Mouse (Mus musculus): ENCODE measurements around the gene Rai1. TPM values are rescaled to one million over a fixed set of nuclear protein-coding genes. Genes with fewer than 3 reads are reported as not detected.

The Rai1 gene
- polyA plus RNA-seq, 1 experiment: 2.0 TPM

DNA sequence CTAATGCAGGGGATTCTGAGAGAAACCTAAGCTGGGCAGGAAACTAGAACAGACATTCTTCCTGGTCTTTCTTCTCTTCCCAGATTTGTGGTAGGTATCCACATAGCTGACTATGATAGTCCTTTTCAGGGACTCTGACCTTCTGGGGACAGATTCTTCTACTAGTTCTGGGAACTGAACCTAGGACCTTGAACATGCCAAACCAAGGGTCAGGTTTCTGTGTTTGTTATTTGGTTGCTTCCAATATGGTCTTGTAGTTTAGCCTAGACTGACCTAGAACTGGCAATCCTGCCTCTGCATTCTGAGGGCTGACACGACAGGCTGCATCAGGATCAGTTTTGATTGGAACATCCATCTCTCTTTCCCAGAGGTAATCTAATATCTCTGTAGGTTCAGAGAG lies 27.2 kb downstream of the Rai1 start:
- no peak for TF ChIP-seq TAL1 (IDR thresholded peaks at IDR 0.05; ENCODE audit: low read length)
- Histone ChIP-seq H3K27me3 (ENCODE audit: control insufficient read depth) (no peaks in the 10 kb centered on the region), H3K36me3 (ENCODE audit: control insufficient read depth) (no peaks in the 10 kb centered on the region; the same call in 1 of the 2 replicates), H3K4me3 (replicated peaks) (no peak overlapping the region), H3K9me3 (ENCODE audit: control insufficient read depth, low read length) (no peaks in the 10 kb centered on the region), H3K4me1 (ENCODE audit: control insufficient read depth) (peaks cover 15% of the 10 kb centered on the region)

DNA sequence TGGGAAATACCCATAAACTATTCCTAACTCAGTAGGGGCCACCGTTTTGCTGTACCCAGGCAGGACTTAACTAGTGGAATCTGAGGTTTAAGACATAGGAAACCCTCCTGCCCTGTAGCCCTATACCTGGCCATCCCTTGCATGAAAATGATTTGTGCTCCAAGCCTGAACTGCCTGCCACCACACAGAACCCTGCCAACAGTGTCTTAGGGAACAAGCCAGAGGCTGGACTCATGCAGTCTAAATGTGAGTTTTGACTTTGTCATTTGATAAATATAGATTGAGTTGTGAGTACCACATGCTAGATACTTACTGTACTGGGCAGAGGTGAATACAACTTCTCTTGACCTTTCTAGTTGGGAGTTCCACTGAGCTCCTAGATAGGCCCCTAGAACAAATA lies 31.7 kb downstream of the Rai1 start:
- Histone ChIP-seq H3K4me1 (ENCODE audit: control insufficient read depth) (peaks cover 32% of the 10 kb centered on the region), H3K4me3 (replicated peaks) (no peak overlapping the region), H3K9me3 (ENCODE audit: control insufficient read depth, low read length) (no peaks in the 10 kb centered on the region), H3K27me3 (ENCODE audit: control insufficient read depth) (peaks cover 29% of the 10 kb centered on the region), H3K36me3 (ENCODE audit: control insufficient read depth) (peaks cover 3% of the 10 kb centered on the region)
- TF ChIP-seq GATA1 (IDR thresholded peaks at IDR 0.05; ENCODE audit: low read length) (no peak), TAL1 (IDR thresholded peaks at IDR 0.05; ENCODE audit: low read length) (no peak)

- H3K4me1 ChIP-seq (ENCODE audit: control insufficient read depth): peaks cover 34% of the 10 kb centered on the region
- TF ChIP-seq TAL1 (IDR thresholded peaks at IDR 0.05; ENCODE audit: low read length): no peak
- TF ChIP-seq GATA1 (IDR thresholded peaks at IDR 0.05; ENCODE audit: low read length): no peak
- peaks cover 3% of the 10 kb centered on the region for H3K36me3 ChIP-seq (ENCODE audit: control insufficient read depth)
- peaks cover 29% of the 10 kb centered on the region for H3K27me3 ChIP-seq (ENCODE audit: control insufficient read depth)
- H3K4me3 ChIP-seq (replicated peaks): no peak overlapping the region
- no peaks in the 10 kb centered on the region for H3K9me3 ChIP-seq (ENCODE audit: control insufficient read depth, low read length)
Observed at GRCm38 (mm10) chr11:60137170-60137569, 32.4 kb downstream of the Rai1 start.

DNA sequence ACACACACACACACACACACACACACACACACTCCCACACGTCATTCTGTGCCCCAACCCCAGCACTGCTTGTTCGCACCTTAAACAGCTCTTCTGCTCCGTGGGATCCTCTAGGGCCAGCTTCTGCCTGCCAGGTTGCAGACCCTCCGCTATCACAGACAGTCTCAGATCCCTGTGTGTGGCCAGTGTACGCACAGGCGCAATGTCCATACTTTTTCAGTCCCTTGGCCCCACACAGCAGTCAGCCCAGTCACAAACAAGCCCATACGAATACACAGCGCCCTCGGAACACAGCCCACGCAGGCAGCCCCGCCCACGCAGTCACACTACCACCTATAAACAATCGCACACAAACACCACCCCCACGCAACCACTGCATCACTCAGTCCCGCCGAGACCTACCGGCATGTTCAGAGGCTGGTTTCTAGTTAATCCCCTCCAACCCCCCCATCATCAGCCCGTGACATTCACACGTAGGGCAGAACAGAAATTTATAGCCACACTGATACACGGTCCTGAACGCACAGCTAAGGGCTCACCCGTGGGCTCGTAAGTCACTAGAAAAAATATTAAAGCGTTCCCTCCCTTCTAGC lies 34.4 kb downstream of the Rai1 start:
- Histone ChIP-seq H3K4me1 (ENCODE audit: control insufficient read depth) (peaks cover 30% of the 10 kb centered on the region), H3K4me3 (replicated peaks) (peak overlapping the region; percentile 52), H3K36me3 (ENCODE audit: control insufficient read depth) (peaks cover 7% of the 10 kb centered on the region), H3K9me3 (ENCODE audit: control insufficient read depth, low read length) (no peaks in the 10 kb centered on the region), H3K27me3 (ENCODE audit: control insufficient read depth) (peaks cover 29% of the 10 kb centered on the region)
- no peak for TF ChIP-seq GATA1 (IDR thresholded peaks at IDR 0.05; ENCODE audit: low read length)
- TF ChIP-seq TAL1 (IDR thresholded peaks at IDR 0.05; ENCODE audit: low read length): no peak

GRCm38 (mm10) chr11:60139734-60140371 lies 35.0 kb downstream of the Rai1 start:
- peaks cover 29% of the 10 kb centered on the region for H3K27me3 ChIP-seq (ENCODE audit: control insufficient read depth)
- peaks cover 11% of the 10 kb centered on the region for H3K36me3 ChIP-seq (ENCODE audit: control insufficient read depth)
- H3K4me3 ChIP-seq (replicated peaks): peak overlapping the region; percentile 52
- peaks cover 26% of the 10 kb centered on the region for H3K4me1 ChIP-seq (ENCODE audit: control insufficient read depth)
- TF ChIP-seq GATA1 (IDR thresholded peaks at IDR 0.05; ENCODE audit: low read length) (no peak), TAL1 (IDR thresholded peaks at IDR 0.05; ENCODE audit: low read length) (no peak)
- no peaks in the 10 kb centered on the region for H3K9me3 ChIP-seq (ENCODE audit: control insufficient read depth, low read length)

DNA sequence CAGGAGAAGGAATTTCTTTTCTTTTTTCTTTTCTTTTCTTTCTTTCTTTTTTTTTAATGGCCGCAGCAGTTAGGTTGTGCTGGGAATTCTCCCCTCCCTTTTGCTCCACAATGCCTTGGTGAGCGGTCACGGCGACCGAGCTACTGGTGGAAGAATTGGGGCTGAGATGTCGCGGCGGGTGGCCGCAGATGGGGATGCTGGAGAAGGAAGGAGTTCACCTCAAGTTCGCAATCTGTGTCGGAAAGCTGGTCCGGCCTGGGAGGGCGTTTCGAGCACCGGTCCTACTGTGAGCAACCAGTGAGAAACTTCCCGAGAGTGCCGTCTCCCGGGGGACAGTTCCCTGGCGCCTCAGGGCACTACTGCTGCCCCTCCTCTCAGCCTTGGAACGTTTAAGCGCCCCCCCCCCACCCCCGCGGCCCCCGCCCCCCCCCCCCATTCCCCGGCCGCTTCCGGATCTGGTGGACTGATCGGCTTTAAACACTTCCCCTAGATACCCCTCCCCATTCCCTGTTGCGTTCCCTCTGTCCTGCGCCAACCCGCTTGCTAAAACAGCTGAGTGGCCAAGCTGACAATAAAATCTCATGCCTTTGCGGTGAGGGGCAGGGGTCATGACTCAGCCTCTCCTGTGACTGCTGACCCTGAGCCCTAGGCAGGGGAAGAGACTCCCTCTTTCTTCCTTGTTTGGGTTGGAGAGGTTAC lies 35.9 kb downstream of the Rai1 start:
- Histone ChIP-seq H3K4me3 (replicated peaks) (no peak overlapping the region), H3K4me1 (ENCODE audit: control insufficient read depth) (peaks cover 31% of the 10 kb centered on the region), H3K27me3 (ENCODE audit: control insufficient read depth) (peaks cover 29% of the 10 kb centered on the region), H3K36me3 (ENCODE audit: control insufficient read depth) (peaks cover 20% of the 10 kb centered on the region), H3K9me3 (ENCODE audit: control insufficient read depth, low read length) (no peaks in the 10 kb centered on the region)
- TF ChIP-seq TAL1 (IDR thresholded peaks at IDR 0.05; ENCODE audit: low read length) (no peak), GATA1 (IDR thresholded peaks at IDR 0.05; ENCODE audit: low read length) (no peak)

DNA sequence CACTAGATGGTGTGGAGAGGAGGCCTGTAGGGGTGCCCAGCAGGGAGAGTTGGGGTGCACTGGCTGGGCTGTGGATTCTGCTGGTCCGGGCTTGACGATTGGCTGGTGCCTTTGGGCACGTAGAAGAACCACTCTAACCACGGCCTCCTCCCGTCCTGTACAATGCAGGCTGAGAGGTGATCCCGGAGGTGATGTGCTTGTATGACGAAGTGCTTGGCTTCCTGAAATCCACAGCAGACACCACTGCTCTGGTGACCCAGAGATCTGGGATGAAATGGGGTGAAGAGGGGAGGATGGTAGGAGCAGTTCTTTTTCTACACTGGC lies 36.4 kb downstream of the Rai1 start:
- H3K36me3 ChIP-seq (ENCODE audit: control insufficient read depth): peaks cover 24% of the 10 kb centered on the region
- no peak overlapping the region for H3K4me3 ChIP-seq (replicated peaks)
- TF ChIP-seq TAL1 (IDR thresholded peaks at IDR 0.05; ENCODE audit: low read length) (no peak), GATA1 (IDR thresholded peaks at IDR 0.05; ENCODE audit: low read length) (no peak)
- peaks cover 29% of the 10 kb centered on the region for H3K27me3 ChIP-seq (ENCODE audit: control insufficient read depth)
- H3K4me1 ChIP-seq (ENCODE audit: control insufficient read depth): peaks cover 35% of the 10 kb centered on the region
- no peaks in the 10 kb centered on the region for H3K9me3 ChIP-seq (ENCODE audit: control insufficient read depth, low read length)

DNA sequence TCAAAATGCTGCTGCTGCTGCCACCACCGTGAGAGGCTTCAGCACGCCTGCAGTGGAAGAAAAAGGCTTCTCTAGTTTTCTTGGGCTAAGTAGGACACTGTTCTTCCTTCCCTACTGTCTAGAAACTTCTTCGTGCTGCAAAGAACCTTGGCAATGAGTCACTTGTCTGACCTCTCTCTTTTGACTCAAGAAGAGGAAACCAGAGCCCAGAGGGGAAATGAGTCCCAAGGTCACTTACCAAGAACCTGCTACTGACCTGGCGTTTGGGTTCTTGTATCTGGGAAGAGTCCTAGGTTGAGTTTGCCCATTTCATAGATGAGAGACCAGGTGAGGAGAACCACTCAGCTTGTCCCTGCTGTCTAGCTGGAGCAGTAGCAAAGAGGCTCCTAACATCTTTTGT lies 38.3 kb downstream of the Rai1 start:
- Histone ChIP-seq H3K9me3 (ENCODE audit: control insufficient read depth, low read length) (no peaks in the 10 kb centered on the region), H3K4me1 (ENCODE audit: control insufficient read depth) (peaks cover 34% of the 10 kb centered on the region), H3K4me3 (replicated peaks) (no peak overlapping the region), H3K36me3 (ENCODE audit: control insufficient read depth) (peaks cover 39% of the 10 kb centered on the region), H3K27me3 (ENCODE audit: control insufficient read depth) (peaks cover 29% of the 10 kb centered on the region)
- TF ChIP-seq TAL1 (IDR thresholded peaks at IDR 0.05; ENCODE audit: low read length): no peak
- no peak for TF ChIP-seq GATA1 (IDR thresholded peaks at IDR 0.05; ENCODE audit: low read length)

DNA sequence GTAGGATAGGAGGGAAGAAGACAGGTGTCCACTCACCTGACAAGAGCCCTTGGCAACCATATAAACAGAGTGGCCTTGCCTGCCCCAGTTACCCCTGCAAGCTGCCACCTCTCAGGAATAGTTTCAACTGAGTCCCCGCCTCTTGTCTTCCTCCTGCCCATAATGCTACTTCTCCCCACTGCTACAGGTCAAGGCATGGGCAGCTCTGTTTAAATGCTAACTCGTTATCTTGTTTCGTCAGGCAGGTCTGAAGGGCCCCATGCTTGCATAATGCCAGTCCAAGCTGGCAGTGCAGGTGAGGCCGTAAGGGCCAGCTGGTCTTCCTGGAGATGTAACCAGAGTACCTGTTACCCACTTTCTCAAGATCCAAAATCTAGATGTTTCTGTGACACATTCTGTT lies 41.4 kb downstream of the Rai1 start:
- Histone ChIP-seq H3K4me3 (replicated peaks) (no peak overlapping the region), H3K9me3 (ENCODE audit: control insufficient read depth, low read length) (no peaks in the 10 kb centered on the region), H3K27me3 (ENCODE audit: control insufficient read depth) (peaks cover 1% of the 10 kb centered on the region), H3K36me3 (ENCODE audit: control insufficient read depth) (peaks cover 43% of the 10 kb centered on the region), H3K4me1 (ENCODE audit: control insufficient read depth) (peaks cover 17% of the 10 kb centered on the region)
- TF ChIP-seq GATA1 (IDR thresholded peaks at IDR 0.05; ENCODE audit: low read length) (no peak), TAL1 (IDR thresholded peaks at IDR 0.05; ENCODE audit: low read length) (no peak)
